Mouse (Mus musculus): ENCODE data around the gene Gm42421.
A peak's percentile ranks its signal among the peaks of the same experiment; 100 is the strongest.

The Gm42421 gene

GRCm38 (mm10) chr5:143933875-143934274, 5.9 kb downstream of the Gm42421 start:
- DNase-seq (ENCODE audit: low spot score in 2 of 2): no peak

GRCm38 (mm10) chr5:143936156-143936555, 8.2 kb downstream of the Gm42421 start:
- no peak for DNase-seq (ENCODE audit: low spot score in 2 of 2)

DNA sequence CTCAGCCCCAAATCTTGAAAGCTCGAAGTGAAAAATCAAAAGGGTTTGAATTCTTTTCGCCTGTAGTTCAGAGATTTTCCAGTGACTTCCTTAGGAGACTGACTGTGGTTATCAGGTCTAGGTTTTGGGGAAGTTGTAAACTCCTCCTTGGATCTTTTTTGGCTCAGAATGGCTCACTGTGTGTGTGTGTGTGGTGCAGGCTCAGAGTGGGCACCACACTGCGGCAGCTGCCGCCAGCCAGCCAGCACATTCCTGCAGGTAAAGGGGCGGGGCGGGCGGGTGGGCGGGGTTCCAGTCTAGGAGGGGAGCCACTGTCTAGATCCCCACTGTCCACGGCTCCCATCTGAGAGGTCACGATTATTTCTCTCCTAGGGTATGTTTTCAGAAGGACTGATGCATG, 13.6 kb downstream of the Gm42421 start:
- no peak for DNase-seq (ENCODE audit: low spot score in 2 of 2)

- DNase-seq (ENCODE audit: low spot score in 2 of 2): peak; percentile 82 to 87
Observed at GRCm38 (mm10) chr5:143943231-143944125, 15.5 kb downstream of the Gm42421 start.

DNA sequence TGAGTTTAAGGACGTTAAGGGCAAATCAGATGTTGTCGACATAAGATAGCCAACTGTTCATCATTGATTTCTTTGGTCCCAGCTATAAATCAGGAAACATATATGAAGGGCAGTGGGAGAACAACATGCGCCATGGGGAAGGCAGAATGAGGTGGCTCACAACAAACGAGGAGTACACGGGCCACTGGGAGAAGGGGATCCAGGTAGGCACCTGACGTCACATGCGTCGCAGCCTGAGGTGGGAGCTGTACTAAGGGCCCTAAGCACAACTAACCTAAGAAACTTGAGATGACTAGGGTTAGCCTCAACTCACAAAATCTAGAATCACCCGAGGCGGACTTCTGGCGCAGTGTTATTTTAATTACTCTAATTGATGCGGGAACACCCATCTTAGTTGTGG, 20.4 kb downstream of the Gm42421 start:
- DNase-seq (ENCODE audit: low spot score in 2 of 2): no peak

- no peak for DNase-seq (ENCODE audit: low spot score in 2 of 2)
Observed at GRCm38 (mm10) chr5:143950016-143950415, 22.0 kb downstream of the Gm42421 start.

- DNase-seq (ENCODE audit: low spot score in 2 of 2): no peak
Observed at GRCm38 (mm10) chr5:143957101-143957500, 29.1 kb downstream of the Gm42421 start.

DNA sequence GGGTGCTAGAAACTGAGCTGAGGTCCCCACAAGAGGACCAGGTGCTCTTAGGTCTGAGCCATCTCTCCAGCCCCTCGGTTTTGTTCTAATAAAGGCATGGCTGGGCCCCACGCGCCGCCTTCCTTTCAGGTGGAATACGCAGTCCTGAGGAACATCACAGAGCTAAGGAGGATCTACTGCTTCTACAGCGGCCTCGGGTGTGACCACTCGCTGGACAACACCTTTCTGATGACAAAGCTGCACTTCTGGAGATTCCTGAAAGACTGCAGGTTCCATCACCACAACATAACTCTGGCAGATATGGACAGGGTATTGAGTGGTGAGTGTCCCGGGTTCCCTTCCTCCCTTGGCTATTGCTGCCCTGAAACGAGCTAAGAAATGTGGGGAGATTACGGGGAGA, 31.6 kb downstream of the Gm42421 start:
- no peak for DNase-seq (ENCODE audit: low spot score in 2 of 2)

GRCm38 (mm10) chr5:143961176-143961575, 33.2 kb downstream of the Gm42421 start:
- DNase-seq (ENCODE audit: low spot score in 2 of 2): no peak

DNA sequence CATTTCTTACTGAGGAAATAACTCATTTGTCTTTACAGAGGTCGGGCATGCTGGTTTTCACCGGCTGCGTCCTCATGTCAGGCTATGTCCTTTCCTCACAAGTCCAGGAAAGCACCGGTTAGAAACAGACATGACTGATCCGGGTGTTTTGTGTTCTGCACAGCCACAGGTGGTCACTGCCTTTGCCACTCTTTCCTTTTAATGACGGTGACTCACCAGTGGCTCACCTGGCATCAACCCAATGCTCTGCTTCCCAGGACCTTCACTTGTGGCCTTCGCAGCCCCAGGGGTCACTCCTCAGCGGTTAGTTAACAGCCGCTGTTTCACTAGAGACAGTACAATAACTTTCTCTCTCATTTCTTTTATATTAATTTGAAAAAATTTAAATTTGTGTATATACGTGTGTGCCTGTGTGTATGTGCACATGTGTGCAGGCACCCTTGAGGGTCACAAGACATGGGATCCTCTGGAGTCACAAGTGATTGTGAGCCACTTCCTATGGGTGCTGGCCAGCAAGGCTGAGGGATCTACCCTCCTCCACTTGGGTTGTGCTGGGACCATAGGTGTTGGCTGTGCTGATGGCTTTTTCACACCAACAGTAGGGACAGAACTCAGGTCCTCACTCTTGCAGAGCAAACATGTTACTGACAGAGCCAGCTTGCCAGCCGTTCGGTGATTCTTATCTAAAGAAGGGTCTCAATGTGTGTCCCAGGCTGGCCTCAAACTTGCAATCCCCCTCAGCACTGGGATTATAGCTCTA, 37.8 kb downstream of the Gm42421 start:
- DNase-seq (ENCODE audit: low spot score in 2 of 2): no peak

GRCm38 (mm10) chr5:143966671-143967070, 38.7 kb downstream of the Gm42421 start:
- DNase-seq (ENCODE audit: low spot score in 2 of 2): no peak

GRCm38 (mm10) chr5:143972628-143973027, 44.7 kb downstream of the Gm42421 start:
- no peak for DNase-seq (ENCODE audit: low spot score in 2 of 2)

DNA sequence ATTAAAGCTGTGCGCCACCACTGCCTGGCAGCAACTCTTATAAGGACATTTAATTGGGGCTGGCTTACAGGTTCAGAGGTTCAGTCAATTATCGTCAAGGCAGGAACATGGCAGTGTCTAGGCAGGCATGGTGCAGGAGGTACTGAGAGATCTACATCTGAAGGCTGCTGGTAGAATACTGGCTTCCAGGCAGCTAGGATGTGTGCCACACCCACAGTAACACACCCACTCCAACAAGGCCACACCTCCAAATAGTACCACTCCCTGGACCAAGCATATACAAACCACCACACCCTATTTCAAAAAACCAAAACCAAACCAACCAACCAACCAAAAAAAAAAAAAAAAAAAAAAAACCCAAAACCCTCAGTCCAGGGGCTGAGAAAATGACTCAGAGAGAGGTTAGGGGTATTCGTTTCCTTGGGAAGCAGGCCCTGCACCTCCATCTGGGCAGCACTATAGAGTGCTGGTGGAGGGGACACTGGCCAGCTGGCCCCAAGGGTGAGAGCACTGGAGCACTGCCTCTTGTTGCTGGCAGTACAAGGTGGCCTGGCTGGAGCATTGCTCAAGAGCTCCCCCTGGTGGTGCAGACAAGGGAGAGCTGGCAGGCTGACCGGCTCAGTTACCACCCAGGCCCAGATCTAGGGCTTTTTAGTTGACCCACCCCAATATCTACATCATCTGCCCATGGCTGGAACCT, 47.1 kb downstream of the Gm42421 start:
- peak; percentile 47 to 54 for DNase-seq (ENCODE audit: low spot score in 2 of 2)

DNA sequence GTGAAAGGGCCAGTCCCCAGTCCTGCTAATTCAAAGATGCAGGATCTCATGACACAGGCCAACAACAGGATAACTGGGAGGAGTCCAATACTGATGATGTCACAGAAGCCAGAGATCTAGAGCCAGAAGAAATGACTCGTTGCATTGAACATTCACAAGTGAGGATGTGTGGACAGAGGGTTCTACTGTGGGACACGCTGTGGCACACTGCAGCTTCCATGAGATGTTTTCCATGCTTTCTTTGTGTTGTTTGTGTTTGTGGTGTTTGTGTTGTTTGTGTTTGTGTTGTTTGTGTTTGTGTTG, 47.6 kb downstream of the Gm42421 start:
- no peak for DNase-seq (ENCODE audit: low spot score in 2 of 2)

- DNase-seq (ENCODE audit: low spot score in 2 of 2): no peak
Observed at GRCm38 (mm10) chr5:143976232-143976631, 48.3 kb downstream of the Gm42421 start.

DNA sequence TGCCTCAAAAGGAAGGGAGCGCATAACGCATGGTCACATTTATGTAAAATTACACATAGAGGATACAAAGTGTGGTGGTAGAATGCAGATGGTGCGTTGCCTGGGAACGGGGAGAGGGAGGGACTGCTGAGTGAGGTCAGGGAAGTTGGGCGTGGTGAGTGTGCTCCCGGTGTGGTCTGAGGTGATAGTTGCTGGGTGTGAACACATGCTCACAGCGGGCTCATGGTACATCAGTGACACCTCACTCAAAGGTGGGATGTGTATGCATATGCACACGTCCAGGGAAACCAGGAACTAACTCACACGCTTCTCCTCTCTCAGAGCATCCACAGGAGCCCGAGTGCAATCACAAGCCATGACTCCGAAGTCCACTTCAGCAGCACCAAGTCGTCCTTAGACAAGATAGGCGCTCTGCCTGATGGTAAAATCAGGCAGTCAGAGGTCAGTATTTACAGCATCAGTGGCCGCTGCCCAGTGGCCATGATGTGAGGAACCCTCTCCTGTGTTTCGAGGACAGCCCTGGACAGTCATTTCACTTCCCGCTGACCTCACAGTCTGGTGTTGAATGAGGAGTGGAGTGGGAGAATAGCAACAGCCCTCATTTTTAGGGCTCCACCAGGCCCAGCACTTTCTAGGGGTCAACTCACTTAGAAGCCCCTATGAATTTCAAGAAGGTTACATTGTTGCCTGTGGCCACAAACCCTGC, 48.9 kb downstream of the Gm42421 start:
- DNase-seq (ENCODE audit: low spot score in 2 of 2): no peak

- no peak for DNase-seq (ENCODE audit: low spot score in 2 of 2)
Observed at GRCm38 (mm10) chr5:143980858-143981257, 52.9 kb downstream of the Gm42421 start.

- DNase-seq (ENCODE audit: low spot score in 2 of 2): no peak
Observed at GRCm38 (mm10) chr5:143982361-143982760, 54.4 kb downstream of the Gm42421 start.

GRCm38 (mm10) chr5:143985381-143985780, 57.4 kb downstream of the Gm42421 start:
- DNase-seq (ENCODE audit: low spot score in 2 of 2): no peak
